Mouse (Mus musculus) neural tube, embryonic 10.5 days (tissue): Measurements from ENCODE around the gene Mx1.

Experiments
- DNase-seq: peaks from one replicate; pipeline ENCODE4 v3.0.0-alpha.2; 2017; ENCODE audit warnings: low spot score; ENCODE audit errors: extremely low spot score

The Mx1 gene

GRCm38 (mm10) chr16:97443670-97444263, 18.9 kb downstream of the Mx1 start:
- peak; percentile 47 for DNase-seq

DNA sequence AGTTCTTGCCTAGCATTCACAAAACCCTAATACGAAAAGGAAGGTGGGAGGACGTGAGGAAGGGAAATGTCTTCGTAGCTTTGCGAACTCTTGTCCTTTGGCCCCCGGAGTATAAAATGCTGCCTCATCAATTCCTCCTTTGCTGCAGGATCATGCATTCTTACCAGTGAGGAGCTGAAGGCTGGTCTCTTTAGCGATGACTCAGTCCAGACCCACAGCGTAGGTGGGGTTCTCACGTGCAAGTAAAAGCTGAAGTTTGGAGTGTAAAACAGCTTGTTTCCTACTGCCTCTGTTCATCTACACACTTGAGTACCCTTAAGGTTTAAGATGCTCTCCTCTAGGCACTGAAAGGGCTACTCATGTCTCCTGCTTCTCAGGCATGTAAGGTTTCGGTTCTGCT, 20.7 kb downstream of the Mx1 start:
- DNase-seq = no peak

GRCm38 (mm10) chr16:97438191-97438590, 24.5 kb downstream of the Mx1 start:
- no peak for DNase-seq

DNA sequence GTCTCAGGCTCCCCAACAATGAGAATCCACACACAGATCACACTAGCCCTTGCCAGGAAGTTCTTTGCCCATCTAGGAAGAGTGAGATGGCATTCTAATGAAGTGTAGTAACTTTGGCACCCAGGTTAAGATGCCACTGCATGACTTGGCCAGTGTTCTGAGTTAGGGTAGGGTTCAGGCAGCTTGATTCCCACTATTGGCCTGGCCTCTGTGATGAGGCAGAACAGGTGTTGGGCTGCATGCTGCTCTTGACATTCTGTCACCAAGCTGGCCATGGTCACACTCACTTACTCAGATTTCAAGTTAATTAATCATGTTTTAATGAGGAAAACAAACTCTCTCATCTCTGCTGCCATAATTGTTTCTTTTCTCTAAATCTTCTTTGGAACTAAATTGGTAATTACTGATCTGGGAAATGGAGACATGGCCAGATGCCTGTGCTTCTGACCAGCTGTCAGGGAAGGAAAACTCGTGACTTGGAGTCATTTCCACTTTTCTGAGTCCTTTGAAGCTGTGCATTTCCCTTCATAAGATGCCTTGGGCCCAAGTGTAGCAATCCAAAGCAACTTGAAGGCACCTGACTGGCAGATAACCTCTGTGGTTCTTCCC, 25.2 kb downstream of the Mx1 start:
- DNase-seq = no peak

- no peak for DNase-seq
Observed at GRCm38 (mm10) chr16:97434206-97434605, 28.5 kb downstream of the Mx1 start.

DNA sequence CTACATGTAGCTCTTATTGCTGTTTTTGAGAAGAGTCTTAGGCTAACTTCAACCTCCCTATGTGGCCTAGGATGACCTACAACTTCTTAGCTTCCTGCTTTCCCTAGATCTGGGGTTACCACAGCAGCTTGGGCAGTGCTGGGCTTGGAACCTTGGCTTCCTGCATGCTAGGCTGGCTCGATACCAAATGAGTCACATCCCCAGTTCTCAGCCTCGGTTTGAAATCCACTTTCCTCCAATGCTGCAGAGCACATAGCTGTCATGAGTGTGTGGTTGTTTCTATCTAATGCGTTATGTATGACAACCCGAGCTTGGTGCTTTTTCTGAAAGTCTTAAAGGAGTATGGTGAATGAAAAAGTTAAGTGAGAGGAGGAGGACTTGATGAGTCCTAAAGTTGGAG, 31.4 kb downstream of the Mx1 start:
- DNase-seq = no peak

GRCm38 (mm10) chr16:97430091-97430490, 32.6 kb downstream of the Mx1 start:
- no peak for DNase-seq

- DNase-seq = no peak
Observed at GRCm38 (mm10) chr16:97428026-97428425, 34.7 kb downstream of the Mx1 start.

DNA sequence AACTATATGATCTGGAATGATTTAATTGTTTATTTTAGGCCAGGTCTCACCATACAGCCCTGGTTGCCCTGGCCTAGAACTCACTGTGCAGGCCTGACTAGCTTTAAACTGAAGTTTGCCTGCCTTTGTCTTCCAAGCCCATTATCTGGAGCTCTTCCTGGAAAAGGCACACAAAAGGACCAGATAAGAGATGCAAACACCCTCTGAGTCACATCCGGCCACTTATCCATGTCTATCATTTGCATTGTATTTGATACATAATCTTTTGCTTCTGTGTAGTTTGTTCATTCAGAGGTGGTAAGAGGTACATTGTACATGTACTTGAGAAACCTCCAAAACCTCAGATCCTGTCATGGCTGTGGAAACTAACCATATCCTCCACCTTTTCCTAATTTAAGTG, 39.1 kb downstream of the Mx1 start:
- DNase-seq = no peak

DNA sequence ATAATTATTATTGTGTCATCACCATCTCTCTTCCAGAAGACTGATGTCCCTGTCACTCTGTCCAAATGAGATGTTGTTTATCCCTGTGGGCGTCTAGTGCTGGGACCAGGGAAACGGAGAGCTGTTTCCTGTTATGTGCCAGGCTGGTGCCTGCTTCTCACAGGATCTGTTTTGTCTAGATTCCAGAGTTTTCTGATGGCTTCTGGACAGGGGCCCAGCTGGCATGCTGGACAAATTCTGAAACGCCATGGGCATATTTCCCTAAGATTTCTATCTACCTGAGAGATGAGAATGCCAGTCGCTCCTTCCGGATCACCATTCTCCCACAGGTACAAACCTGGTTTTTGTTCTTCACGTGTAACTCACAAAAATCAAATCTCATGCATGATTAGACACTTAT, 41.0 kb downstream of the Mx1 start:
- no peak for DNase-seq

GRCm38 (mm10) chr16:97418749-97419453, 43.8 kb downstream of the Mx1 start:
- DNase-seq = no peak

DNA sequence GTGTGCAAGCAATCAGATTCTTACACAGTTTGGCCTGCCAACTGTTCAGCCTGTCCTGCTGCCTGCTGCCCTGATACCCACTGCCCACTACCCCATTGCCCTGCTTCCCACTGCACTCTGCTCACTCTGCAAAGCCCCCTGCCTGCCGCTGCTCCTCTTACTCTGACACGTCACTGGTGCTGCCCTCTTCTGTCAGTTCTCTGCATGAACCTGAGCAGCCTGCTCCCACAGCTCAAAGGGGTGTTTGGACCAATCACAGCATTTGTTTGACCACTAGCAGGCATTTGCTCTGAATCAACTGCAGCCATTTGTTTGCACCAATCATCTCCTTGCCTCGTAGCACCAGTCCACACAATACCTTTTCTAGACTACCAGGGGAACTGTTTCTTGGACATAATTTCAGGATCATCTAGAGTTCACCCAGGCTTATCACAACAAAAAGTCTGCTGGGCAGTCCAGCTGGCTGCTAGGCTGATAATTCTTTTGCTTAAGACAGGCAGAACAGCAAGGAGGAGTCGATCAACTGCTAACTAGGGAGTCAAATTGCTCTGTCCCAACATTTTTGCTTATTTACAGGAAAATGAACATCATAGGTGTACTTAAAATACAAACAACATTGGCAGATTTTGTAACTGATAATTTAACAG, 44.7 kb downstream of the Mx1 start:
- DNase-seq = peak; percentile 57

GRCm38 (mm10) chr16:97405476-97406012, 57.2 kb downstream of the Mx1 start:
- no peak for DNase-seq

- no peak for DNase-seq
Observed at GRCm38 (mm10) chr16:97402213-97402785, 60.4 kb downstream of the Mx1 start.

- DNase-seq = no peak
Observed at GRCm38 (mm10) chr16:97401741-97402140, 61.0 kb downstream of the Mx1 start.

DNA sequence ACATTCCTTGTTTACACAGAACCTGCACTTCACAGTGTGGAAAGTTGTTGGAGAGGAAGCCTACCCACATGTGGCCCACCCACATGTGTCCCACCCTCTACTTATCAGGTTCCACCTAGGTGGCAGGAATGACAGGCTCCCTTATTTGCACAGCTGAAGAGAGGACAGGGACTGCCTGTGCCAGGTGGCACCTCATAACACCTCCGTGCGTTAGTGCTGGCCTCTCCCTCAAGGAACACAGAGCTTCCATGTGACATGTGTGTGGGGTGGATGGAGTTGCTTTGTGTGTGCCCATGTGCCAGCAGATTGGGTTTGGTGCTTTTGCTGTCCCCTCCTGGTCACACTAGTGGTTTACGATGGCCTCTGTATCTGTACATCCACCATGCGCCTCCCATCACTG, 62.7 kb downstream of the Mx1 start:
- DNase-seq = no peak

GRCm38 (mm10) chr16:97397945-97398531, 64.7 kb downstream of the Mx1 start:
- no peak for DNase-seq
